Mouse (Mus musculus) midbrain, embryonic 13.5 days (tissue): ENCODE measurements at regions not wholly inside any gene's neighbourhood (a gene's known extent, or its start where the extent isn't known, plus 50 kb on each side); places are given as distances from the start of the nearest gene placed in this dataset.

Experiments
- ATAC-seq: fragments of 200-750 bp; cut with Nextera tagmentation; 2 replicates; pipeline ENCODE4 v1.8.0; 2017; ENCODE audit warnings: mild to moderate bottlenecking, moderate TSS enrichment, moderate library complexity
- H3K27ac ChIP-seq: fragments of 300-500 bp; sonication (generic); 2 replicates; pipeline ENCODE4 v1.5.1; 2015; ENCODE audit warnings: inconsistent platforms, mild to moderate bottlenecking, moderate library complexity
- H3K27me3 ChIP-seq: fragments of 300-500 bp; sonication (generic); 2 replicates; pipeline ENCODE4 v1.6.1; 2015; ENCODE audit warnings: mild to moderate bottlenecking, inconsistent platforms
- H3K36me3 ChIP-seq: fragments of 300-500 bp; sonication (generic); 2 replicates; pipeline ENCODE4 v1.6.1; 2015; ENCODE audit warnings: mild to moderate bottlenecking, inconsistent platforms
- H3K4me1 ChIP-seq: fragments of 300-500 bp; sonication (generic); replicated peaks from 2 replicates; pipeline ENCODE4 v1.6.1; 2015; ENCODE audit warnings: inconsistent platforms
- H3K4me2 ChIP-seq: fragments of 300-500 bp; sonication (generic); replicated peaks from 2 replicates; pipeline ENCODE4 v1.6.1; 2015; ENCODE audit warnings: moderate library complexity, mild to moderate bottlenecking, inconsistent platforms
- H3K4me3 ChIP-seq: fragments of 300-500 bp; sonication (generic); replicated peaks from 2 replicates; pipeline ENCODE4 v1.5.1; 2015; ENCODE audit warnings: mild to moderate bottlenecking, inconsistent platforms
- H3K9ac ChIP-seq: fragments of 300-500 bp; sonication (generic); replicated peaks from 2 replicates; pipeline ENCODE4 v1.6.1; 2015; ENCODE audit warnings: mild to moderate bottlenecking, inconsistent platforms
- H3K9me3 ChIP-seq: fragments of 300-500 bp; sonication (generic); 2 replicates; pipeline ENCODE4 v1.6.1; 2016; ENCODE audit warnings: mild to moderate bottlenecking, inconsistent platforms
- WGBS: fragments of 180-500 bp; shearing (Covaris S2); methylation state at CpG from one replicate; pipeline ENCODE4 v1.1.7; 2015; 5-methylcytosine and 5-hydroxymethylcytosine counted together

DNA sequence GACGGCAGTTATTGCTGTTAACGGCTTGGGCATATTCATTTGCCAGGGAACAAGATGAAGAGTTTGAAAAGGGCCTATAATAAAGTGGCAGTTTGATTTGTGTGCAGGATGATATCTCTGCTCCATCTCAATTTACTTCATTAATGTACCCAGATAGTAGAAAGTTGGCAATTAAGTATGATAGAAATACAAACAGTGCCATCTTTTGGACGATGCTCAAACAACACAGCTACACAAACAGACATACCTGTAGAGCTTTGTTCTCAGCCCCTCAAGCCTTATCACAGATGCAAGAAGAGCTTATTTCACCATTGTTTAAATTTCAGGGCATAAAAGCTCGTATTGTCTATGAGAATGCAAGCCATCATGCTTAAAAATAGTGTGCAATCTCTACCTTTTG is 82.2 kb downstream of the Tnfsf11 start:
- Histone ChIP-seq H3K27me3 (no peaks in the 10 kb centered on the region), H3K9me3 (no peaks in the 10 kb centered on the region), H3K36me3 (no peaks in the 10 kb centered on the region), H3K27ac (no peak overlapping the region), H3K9ac (no peak overlapping the region), H3K4me1 (no peaks in the 10 kb centered on the region), H3K4me3 (no peak overlapping the region), H3K4me2 (no peak overlapping the region)
- 76% methylated on average over 4 of the region's 4 CpGs for WGBS
- no peak for ATAC-seq

DNA sequence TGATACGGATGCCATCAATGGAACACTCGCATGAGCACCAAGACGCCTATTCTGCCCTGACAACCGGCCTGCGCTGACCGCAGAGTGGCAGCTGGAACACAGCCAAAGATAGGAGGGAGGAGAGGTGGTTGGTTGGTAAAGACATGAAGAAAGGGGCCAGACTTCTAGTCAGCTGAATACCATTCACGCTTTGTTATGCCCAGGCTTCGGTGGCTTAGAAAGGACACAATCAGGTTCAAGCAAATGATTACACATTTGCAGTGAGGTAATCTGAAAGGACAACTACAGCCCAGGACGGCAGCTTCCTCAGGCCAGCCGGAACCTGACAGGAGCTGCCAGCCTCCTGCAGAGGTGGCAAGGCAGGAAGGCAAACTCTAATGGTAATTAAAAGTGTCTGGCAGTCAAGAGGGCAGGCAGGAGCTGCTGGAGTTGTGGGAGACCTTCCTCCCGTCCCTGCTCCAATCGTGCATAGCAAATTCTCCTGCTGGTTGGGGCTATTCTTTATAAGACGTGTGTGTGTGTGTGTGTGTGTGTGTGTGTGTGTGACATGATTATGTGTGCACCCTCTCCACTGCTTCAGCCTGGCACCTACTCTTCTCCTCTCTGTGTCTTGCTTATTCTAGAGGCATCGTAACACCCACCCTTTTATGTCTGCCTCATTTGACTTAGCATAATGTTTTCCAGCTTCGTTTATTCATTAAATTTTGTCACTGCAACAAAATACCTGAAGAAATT is 91.4 kb downstream of the Tnfsf11 start:
- ATAC-seq = peak; percentile 86
- peak overlapping the region; percentile 6 for H3K4me2 ChIP-seq

DNA sequence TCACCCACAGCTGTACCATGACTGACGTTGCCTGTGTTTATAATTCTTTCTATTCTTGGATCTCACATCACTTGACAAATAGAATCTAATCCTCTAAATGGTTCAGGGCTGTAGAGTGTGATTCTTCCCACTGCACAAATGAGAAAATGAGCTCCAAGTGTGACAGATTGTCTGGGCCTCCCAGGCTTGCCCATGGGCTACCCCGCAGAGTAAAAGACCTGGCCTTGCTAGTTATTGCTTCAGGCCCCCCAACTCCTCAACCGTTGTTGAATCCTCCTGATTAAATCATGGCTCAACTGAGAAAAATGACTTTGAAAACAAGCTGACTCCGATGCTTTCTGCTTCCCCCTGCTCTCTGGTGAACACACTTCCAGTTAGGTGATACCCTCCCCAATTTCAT is 92.4 kb downstream of the Tnfsf11 start:
- Histone ChIP-seq H3K4me1 (peaks cover 10% of the 10 kb centered on the region), H3K9ac (no peak overlapping the region), H3K36me3 (no peaks in the 10 kb centered on the region), H3K27me3 (no peaks in the 10 kb centered on the region), H3K27ac (no peak overlapping the region), H3K4me3 (no peak overlapping the region), H3K4me2 (no peak overlapping the region), H3K9me3 (no peaks in the 10 kb centered on the region)
- no peak for ATAC-seq
- 62% methylated on average over 4 of the region's 4 CpGs for WGBS

More for the DNA sequence above, 91.4 kb downstream of the Tnfsf11 start:
- 37% methylated on average over 15 of the region's 15 CpGs for WGBS
- Histone ChIP-seq H3K36me3 (no peaks in the 10 kb centered on the region), H3K27ac (peak overlapping the region; percentile 40; the same call in 1 of the 2 replicates), H3K27me3 (no peaks in the 10 kb centered on the region), H3K9ac (no peak overlapping the region), H3K4me1 (peaks cover 10% of the 10 kb centered on the region), H3K4me3 (no peak overlapping the region), H3K9me3 (no peaks in the 10 kb centered on the region)

DNA sequence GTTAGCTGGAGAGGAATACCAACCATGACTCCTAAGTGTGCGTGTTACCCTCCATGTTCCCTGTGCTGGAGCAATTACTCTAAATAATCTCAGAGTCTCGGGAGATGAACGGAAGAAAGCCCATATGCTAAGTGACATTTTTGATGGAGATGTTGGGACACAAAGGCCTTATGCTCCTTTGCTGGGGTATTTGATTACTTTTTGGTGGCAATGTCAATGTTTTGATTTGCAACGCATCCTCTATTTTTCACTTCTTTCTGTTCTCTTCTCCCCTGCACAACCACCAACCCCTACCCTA is 103.3 kb downstream of the Tnfsf11 start:
- H3K4me3 ChIP-seq = no peak overlapping the region
- no peaks in the 10 kb centered on the region for H3K4me1 ChIP-seq
- H3K9ac ChIP-seq = no peak overlapping the region
- WGBS = 96% methylated on average over 4 of the region's 4 CpGs
- no peak overlapping the region for H3K27ac ChIP-seq
- no peaks in the 10 kb centered on the region for H3K9me3 ChIP-seq
- no peak overlapping the region for H3K4me2 ChIP-seq
- no peaks in the 10 kb centered on the region for H3K36me3 ChIP-seq
- H3K27me3 ChIP-seq = no peaks in the 10 kb centered on the region
- ATAC-seq = 0 out of 2 replicates have a peak, but pooled peaks have one; percentile 14

DNA sequence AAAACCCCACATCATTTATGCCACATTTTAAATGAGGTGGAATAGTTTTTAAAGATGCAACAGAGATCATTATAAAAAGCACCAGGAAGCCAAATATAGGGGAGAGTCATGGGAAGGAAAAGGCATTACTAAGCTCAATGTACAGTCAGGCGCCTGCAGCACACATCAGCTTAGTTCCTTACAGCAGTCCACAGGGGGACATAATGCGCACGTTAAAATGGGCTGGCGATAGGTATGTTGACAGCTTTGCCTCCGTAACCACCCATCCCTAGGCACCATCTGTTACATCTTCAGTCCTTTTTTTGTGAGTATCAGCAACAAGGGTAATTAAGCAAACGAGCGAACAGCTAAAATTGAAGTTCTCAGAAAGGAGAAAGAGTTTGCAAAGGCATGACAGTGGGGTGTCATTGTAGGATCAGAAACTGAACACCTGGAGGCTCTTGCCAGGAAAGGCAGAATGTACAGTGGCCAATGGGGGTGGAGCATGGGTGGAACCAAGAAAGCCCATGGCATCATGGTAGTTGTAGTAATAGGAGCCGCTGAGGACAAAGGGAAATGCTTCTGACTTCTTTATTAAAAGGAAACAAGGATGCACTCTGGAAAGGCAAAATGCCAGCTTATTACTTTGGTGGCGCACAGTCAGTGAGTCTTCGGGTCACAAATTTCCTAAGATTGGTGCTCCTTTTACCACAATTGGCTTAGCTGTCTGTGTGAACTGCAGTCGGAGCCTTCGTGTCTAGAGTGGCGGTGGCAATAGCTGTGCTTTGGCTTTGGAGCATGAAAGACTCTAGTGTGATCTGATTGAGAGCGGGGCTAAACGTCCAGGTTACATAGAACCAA is 103.9 kb downstream of the Tnfsf11 start:
- Histone ChIP-seq H3K9me3 (no peaks in the 10 kb centered on the region), H3K4me3 (no peak overlapping the region), H3K27me3 (no peaks in the 10 kb centered on the region), H3K27ac (no peak overlapping the region), H3K9ac (no peak overlapping the region), H3K4me2 (no peak overlapping the region), H3K4me1 (no peaks in the 10 kb centered on the region), H3K36me3 (no peaks in the 10 kb centered on the region)
- WGBS = 79% methylated on average over 15 of the region's 15 CpGs
- ATAC-seq = peak; percentile 84

DNA sequence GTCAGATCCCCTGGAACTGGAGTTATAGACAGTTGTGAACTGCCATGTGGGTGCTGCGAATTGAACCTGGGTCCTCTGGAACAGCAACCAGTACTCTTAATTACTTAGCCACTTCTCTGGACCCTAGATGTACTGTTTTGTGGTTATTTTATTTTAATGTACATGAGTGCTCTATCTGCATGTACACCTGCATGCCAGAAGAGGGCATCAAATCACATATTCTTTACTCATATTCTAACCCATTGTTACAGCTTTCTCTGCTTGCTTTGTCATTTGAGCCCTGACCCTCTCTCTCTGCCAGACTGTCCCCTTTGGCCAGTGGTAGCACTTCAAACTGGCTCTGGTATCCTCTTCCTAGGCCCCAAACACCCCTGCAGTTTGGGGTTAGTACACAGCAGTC is 105.1 kb downstream of the Tnfsf11 start:
- no peaks in the 10 kb centered on the region for H3K27me3 ChIP-seq
- H3K4me2 ChIP-seq = no peak overlapping the region
- no peak overlapping the region for H3K27ac ChIP-seq
- H3K36me3 ChIP-seq = no peaks in the 10 kb centered on the region
- no peak for ATAC-seq
- WGBS = 93% methylated on average over 1 of the region's 1 CpGs
- 0 out of 2 replicates have a peak, but pooled peaks cover 2% of the 10 kb centered on the region for H3K4me1 ChIP-seq
- H3K4me3 ChIP-seq = no peak overlapping the region
- H3K9me3 ChIP-seq = no peaks in the 10 kb centered on the region
- no peak overlapping the region for H3K9ac ChIP-seq

DNA sequence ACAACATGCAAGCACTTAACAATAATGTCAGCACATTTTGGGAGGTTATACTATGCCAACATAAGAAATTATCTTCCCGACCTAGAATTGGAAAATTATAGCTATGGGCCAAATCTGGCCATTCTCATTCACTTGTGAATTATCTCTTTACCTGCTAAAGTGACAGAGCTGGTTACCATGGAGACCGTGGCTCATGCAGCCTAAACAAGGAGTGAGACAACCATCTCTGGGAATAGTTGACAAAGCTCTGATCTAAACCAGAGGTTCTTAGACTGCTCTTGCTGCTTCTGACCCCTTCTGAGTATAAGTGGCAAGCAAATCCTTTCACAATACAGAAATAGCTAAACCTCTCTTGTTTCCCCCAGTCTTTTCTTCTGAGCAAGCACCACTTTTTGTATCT is 108.7 kb upstream of the Fam216b start:
- H3K4me2 ChIP-seq = no peak overlapping the region
- no peak overlapping the region for H3K4me3 ChIP-seq
- 81% methylated on average over 2 of the region's 2 CpGs for WGBS
- H3K36me3 ChIP-seq = no peaks in the 10 kb centered on the region
- H3K27me3 ChIP-seq = no peaks in the 10 kb centered on the region
- H3K4me1 ChIP-seq = 0 out of 2 replicates have a peak, but pooled peaks cover 5% of the 10 kb centered on the region
- H3K9ac ChIP-seq = no peak overlapping the region
- ATAC-seq = no peak
- H3K27ac ChIP-seq = 0 out of 2 replicates have a peak overlapping the region, but pooled peaks have one; percentile 14
- no peaks in the 10 kb centered on the region for H3K9me3 ChIP-seq

DNA sequence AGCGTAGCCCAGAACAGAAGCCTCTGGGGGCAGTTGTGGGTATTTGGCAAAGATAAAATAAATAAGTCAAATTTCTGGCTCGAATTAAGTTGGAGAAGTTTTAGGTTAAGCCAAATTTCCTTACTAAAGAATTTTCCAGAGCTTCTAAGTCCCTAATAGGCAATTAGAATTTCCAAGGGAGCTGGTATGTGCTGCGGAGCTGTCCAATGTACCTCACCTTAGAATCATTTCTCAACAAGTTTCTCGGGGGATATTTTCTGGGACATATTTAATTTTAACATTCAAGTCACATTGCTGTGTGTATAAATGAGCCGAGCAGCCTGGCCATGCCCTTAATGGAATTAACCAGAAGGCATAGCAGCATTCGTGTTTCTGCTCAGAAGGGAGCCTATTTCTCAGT is 90.8 kb upstream of the Fam216b start:
- H3K4me1 ChIP-seq = no peaks in the 10 kb centered on the region
- H3K4me3 ChIP-seq = no peak overlapping the region
- no peaks in the 10 kb centered on the region for H3K9me3 ChIP-seq
- ATAC-seq = no peak
- no peak overlapping the region for H3K9ac ChIP-seq
- no peaks in the 10 kb centered on the region for H3K27me3 ChIP-seq
- H3K27ac ChIP-seq = no peak overlapping the region
- no peaks in the 10 kb centered on the region for H3K36me3 ChIP-seq
- WGBS = 58% methylated on average over 6 of the region's 6 CpGs
- H3K4me2 ChIP-seq = no peak overlapping the region

DNA sequence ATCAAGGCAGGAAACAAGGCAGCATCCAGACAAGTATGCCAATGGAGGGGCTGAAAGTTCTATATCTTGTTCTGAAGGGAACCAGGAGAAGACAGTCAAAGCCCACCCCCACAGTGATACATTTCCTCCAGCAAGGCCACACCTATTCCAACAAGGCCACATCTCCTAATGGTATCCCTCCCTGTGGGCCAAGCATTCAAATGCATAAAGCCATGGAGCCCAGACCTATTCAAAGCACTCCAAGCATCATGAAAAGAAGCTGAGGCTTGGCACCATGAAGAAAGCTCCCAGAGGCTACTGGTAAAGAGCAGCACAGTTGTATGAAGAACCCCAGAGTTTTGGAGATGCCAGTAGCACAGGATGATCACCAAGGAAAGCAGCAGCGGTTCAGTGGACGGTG is 84.6 kb upstream of the Fam216b start:
- Histone ChIP-seq H3K4me2 (no peak overlapping the region), H3K4me1 (no peaks in the 10 kb centered on the region), H3K4me3 (no peak overlapping the region), H3K27me3 (no peaks in the 10 kb centered on the region), H3K9ac (no peak overlapping the region), H3K36me3 (no peaks in the 10 kb centered on the region), H3K27ac (no peak overlapping the region), H3K9me3 (no peaks in the 10 kb centered on the region)
- no peak for ATAC-seq
- WGBS = 94% methylated on average over 2 of the region's 2 CpGs

DNA sequence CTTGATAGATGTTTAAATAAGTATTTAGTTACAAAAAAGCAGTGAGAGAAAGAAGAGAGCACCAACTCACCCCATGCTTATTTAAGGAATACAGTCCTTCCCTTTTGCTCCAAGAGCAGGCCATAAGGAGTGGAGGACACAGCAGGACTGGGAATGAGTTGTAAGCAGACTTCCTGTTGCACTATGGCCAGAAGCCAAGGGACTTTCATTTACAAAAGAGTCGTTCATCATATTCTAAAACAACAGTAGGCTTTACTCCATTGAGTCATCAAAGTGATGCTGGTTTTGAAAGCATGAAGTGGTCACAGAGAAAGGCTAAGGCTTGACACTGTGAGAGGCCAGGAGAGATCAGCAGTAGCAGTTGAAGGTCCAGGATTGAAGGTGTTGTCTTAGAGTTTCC is 84.1 kb upstream of the Fam216b start:
- no peak overlapping the region for H3K4me3 ChIP-seq
- WGBS = 85% methylated on average over 1 of the region's 1 CpGs
- H3K27me3 ChIP-seq = no peaks in the 10 kb centered on the region

DNA sequence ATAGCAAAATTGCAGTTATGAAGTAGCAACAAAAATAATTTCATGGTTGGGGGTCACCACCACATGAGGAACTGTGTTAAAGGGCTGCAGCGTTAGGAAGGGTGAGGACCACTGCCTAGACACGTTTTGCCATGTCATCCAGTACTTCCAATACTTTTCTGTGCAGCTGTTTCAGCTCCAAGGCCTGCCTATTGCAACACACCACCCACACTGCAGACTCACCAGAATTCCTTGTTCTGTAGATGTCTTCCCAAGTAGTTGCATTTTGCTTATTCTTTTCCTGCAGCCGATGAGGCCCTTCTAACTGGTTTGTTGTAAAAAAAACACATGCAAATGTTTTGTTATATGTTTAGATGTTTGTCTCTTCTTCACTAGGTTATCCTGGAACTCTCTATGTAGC is 72.0 kb upstream of the Fam216b start:
- no peak overlapping the region for H3K27ac ChIP-seq
- H3K27me3 ChIP-seq = no peaks in the 10 kb centered on the region
- 92% methylated on average over 3 of the region's 3 CpGs for WGBS
- no peaks in the 10 kb centered on the region for H3K9me3 ChIP-seq
- no peak overlapping the region for H3K4me3 ChIP-seq
- ATAC-seq = no peak
- H3K4me1 ChIP-seq = no peaks in the 10 kb centered on the region
- no peak overlapping the region for H3K4me2 ChIP-seq
- no peak overlapping the region for H3K9ac ChIP-seq
- H3K36me3 ChIP-seq = no peaks in the 10 kb centered on the region

More for the DNA sequence above, 84.1 kb upstream of the Fam216b start:
- no peak overlapping the region for H3K4me2 ChIP-seq
- H3K9me3 ChIP-seq = no peaks in the 10 kb centered on the region
- no peak overlapping the region for H3K9ac ChIP-seq
- H3K36me3 ChIP-seq = no peaks in the 10 kb centered on the region
- no peaks in the 10 kb centered on the region for H3K4me1 ChIP-seq
- ATAC-seq = no peak
- no peak overlapping the region for H3K27ac ChIP-seq

DNA sequence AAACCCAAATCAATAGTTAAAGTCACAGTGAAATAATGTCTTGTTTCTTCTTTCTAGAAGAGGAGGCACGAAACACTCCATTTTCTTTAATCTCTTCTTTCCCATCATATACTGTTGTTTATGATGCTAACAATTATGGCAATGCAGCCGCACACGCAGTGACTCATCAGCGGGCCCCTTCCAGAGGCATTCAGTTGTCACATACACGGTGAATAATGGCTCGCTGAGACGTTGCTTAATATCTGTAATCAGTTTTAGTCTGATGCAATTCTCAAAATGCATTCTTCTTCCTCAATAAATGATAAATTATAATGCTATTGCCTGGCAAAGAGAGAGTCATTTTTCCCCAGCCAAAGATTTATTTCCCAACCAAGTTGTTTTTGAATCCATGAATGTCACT is 70.8 kb upstream of the Fam216b start:
- Histone ChIP-seq H3K27me3 (no peaks in the 10 kb centered on the region), H3K27ac (no peak overlapping the region), H3K4me1 (no peaks in the 10 kb centered on the region), H3K9me3 (no peaks in the 10 kb centered on the region), H3K4me3 (no peak overlapping the region), H3K4me2 (no peak overlapping the region), H3K9ac (no peak overlapping the region), H3K36me3 (no peaks in the 10 kb centered on the region)
- no peak for ATAC-seq
- WGBS = 91% methylated on average over 7 of the region's 7 CpGs
